Mouse (Mus musculus) lung, embryonic 15.5 days (tissue): ENCODE data around the gene Thoc6. TPM values are rescaled to one million over a fixed set of nuclear protein-coding genes. Genes with fewer than 3 reads are reported as not detected.
A peak's percentile ranks its signal among the peaks of the same experiment; 100 is the strongest.

Experiments
- ATAC-seq: fragments of 200-750 bp; cut with Nextera tagmentation; 2 replicates; pipeline ENCODE4 v1.8.0; 2017; ENCODE audit warnings: moderate number of reproducible peaks, borderline replicate concordance; ENCODE audit not compliant: low FRiP score, low TSS enrichment; ENCODE audit errors: extremely low read depth
- H3K27ac ChIP-seq: fragments of 300-500 bp; sonication (generic); 2 replicates; pipeline ENCODE4 v1.5.1; 2015; ENCODE audit warnings: moderate library complexity, mild to moderate bottlenecking, inconsistent platforms
- H3K27me3 ChIP-seq: fragments of 300-500 bp; sonication (generic); 2 replicates; pipeline ENCODE4 v1.6.1; 2015; ENCODE audit warnings: inconsistent platforms
- H3K36me3 ChIP-seq: fragments of 300-500 bp; sonication (generic); 2 replicates; pipeline ENCODE4 v1.6.1; 2015; ENCODE audit warnings: inconsistent platforms
- H3K4me1 ChIP-seq: fragments of 300-500 bp; sonication (generic); 2 replicates; pipeline ENCODE4 v1.6.1; 2015; ENCODE audit warnings: inconsistent platforms
- H3K4me2 ChIP-seq: fragments of 300-500 bp; sonication (generic); 2 replicates; pipeline ENCODE4 v1.6.1; 2015; ENCODE audit warnings: inconsistent platforms, mild to moderate bottlenecking, moderate library complexity
- H3K4me3 ChIP-seq: fragments of 300-500 bp; sonication (generic); 2 replicates; pipeline ENCODE4 v1.5.1; 2015; ENCODE audit warnings: mild to moderate bottlenecking, inconsistent platforms
- H3K9ac ChIP-seq: fragments of 300-500 bp; sonication (generic); 2 replicates; pipeline ENCODE4 v1.6.1; 2015; ENCODE audit warnings: inconsistent platforms
- H3K9me3 ChIP-seq: fragments of 300-500 bp; sonication (generic); 2 replicates; pipeline ENCODE4 v1.6.1; 2016; ENCODE audit warnings: inconsistent platforms
- WGBS: fragments of 180-500 bp; shearing (Covaris S2); methylation state at CpG from one replicate; pipeline ENCODE4 v1.1.7; 2015; 5-methylcytosine and 5-hydroxymethylcytosine counted together
- polyA plus RNA-seq: library from polyadenylated mRNA; unstranded; fragments of >200 nt; fragmentation: Nextera tagmentation; extraction: Ambion mirVana; gene quantifications from 2 replicates; pipeline ENCODE4 v1.2.1, GENCODE M21; 2015

Gene Thoc6
- polyA plus RNA-seq, 1 experiment from 2014 or later, result 49.1 TPM

- WGBS, result 18% methylated on average over 3 of the region's 3 CpGs
- Histone ChIP-seq H3K4me3 (no peak overlapping the region), H3K4me2 (no peak overlapping the region), H3K36me3 (no peaks in the 10 kb centered on the region), H3K9me3 (no peaks in the 10 kb centered on the region), H3K27ac (peak overlapping the region; percentile 80), H3K4me1 (peaks cover 40% of the 10 kb centered on the region), H3K9ac (no peak overlapping the region), H3K27me3 (peaks cover 31% of the 10 kb centered on the region)
- ATAC-seq, result peak; percentile 67; the same call in 1 of the 2 replicates
Measured at GRCm38 (mm10) chr17:23695801-23696200, 22.1 kb upstream of the Thoc6 start.

GRCm38 (mm10) chr17:23694491-23694890, 20.8 kb upstream of the Thoc6 start:
- H3K27ac ChIP-seq, result peak overlapping the region; percentile 80
- H3K9ac ChIP-seq, result no peak overlapping the region
- H3K9me3 ChIP-seq, result no peaks in the 10 kb centered on the region
- no peak overlapping the region for H3K4me2 ChIP-seq
- peaks cover 35% of the 10 kb centered on the region for H3K4me1 ChIP-seq
- H3K4me3 ChIP-seq, result no peak overlapping the region
- 58% methylated on average over 1 of the region's 1 CpGs for WGBS
- H3K27me3 ChIP-seq, result peaks cover 20% of the 10 kb centered on the region
- H3K36me3 ChIP-seq, result no peaks in the 10 kb centered on the region
- no peak for ATAC-seq

- WGBS, result 21% methylated on average over 15 of the region's 15 CpGs
- H3K9me3 ChIP-seq, result no peaks in the 10 kb centered on the region
- peaks cover 37% of the 10 kb centered on the region for H3K4me1 ChIP-seq
- H3K27ac ChIP-seq, result peak within 1 kb of the TSS; percentile 61
- 0 out of 2 replicates have a peak within 1 kb of the TSS, but pooled peaks have one; percentile 1 for H3K4me3 ChIP-seq
- H3K9ac ChIP-seq, result no peak within 1 kb of the TSS
- peaks cover 55% of the 10 kb centered on the region for H3K27me3 ChIP-seq
- no peaks in the 10 kb centered on the region for H3K36me3 ChIP-seq
- peak; percentile 58 for ATAC-seq
- H3K4me2 ChIP-seq, result peak within 1 kb of the TSS; percentile 34
Measured at GRCm38 (mm10) chr17:23683856-23684672, 10.4 kb upstream of the Thoc6 start, which contains the start of gene Cldn9. Gene Cldn9 (minus strand): TSS chr17:23684026.

GRCm38 (mm10) chr17:23683226-23683625, 9.5 kb upstream of the Thoc6 start:
- Histone ChIP-seq H3K4me1 (peaks cover 37% of the 10 kb centered on the region), H3K4me3 (0 out of 2 replicates have a peak overlapping the region, but pooled peaks have one; percentile 1), H3K27me3 (peaks cover 64% of the 10 kb centered on the region), H3K36me3 (no peaks in the 10 kb centered on the region), H3K27ac (peak overlapping the region; percentile 61), H3K4me2 (peak overlapping the region; percentile 34), H3K9me3 (no peaks in the 10 kb centered on the region), H3K9ac (no peak overlapping the region)
- ATAC-seq, result 0 out of 2 replicates have a peak, but pooled peaks have one; percentile 13
- 15% methylated on average over 15 of the region's 15 CpGs for WGBS

GRCm38 (mm10) chr17:23682530-23682929, 8.8 kb upstream of the Thoc6 start:
- Histone ChIP-seq H3K9ac (no peak overlapping the region), H3K4me3 (no peak overlapping the region), H3K27me3 (peaks cover 64% of the 10 kb centered on the region), H3K36me3 (no peaks in the 10 kb centered on the region), H3K4me1 (peaks cover 42% of the 10 kb centered on the region), H3K27ac (no peak overlapping the region), H3K4me2 (peak overlapping the region; percentile 34; the same call in 1 of the 2 replicates), H3K9me3 (no peaks in the 10 kb centered on the region)
- 55% methylated on average over 3 of the region's 3 CpGs for WGBS
- no peak for ATAC-seq

- Histone ChIP-seq H3K27me3 (peaks cover 64% of the 10 kb centered on the region), H3K9ac (no peak overlapping the region), H3K36me3 (no peaks in the 10 kb centered on the region), H3K4me2 (no peak overlapping the region), H3K4me3 (no peak overlapping the region), H3K27ac (no peak overlapping the region), H3K9me3 (no peaks in the 10 kb centered on the region), H3K4me1 (peaks cover 44% of the 10 kb centered on the region)
- WGBS, result 21% methylated on average over 4 of the region's 4 CpGs
- no peak for ATAC-seq
Measured at GRCm38 (mm10) chr17:23682092-23682491, 8.4 kb upstream of the Thoc6 start.

GRCm38 (mm10) chr17:23681086-23681485, 7.4 kb upstream of the Thoc6 start:
- WGBS, result 50% methylated on average over 10 of the region's 10 CpGs
- Histone ChIP-seq H3K4me3 (peak overlapping the region; percentile 41; the same call in 1 of the 2 replicates), H3K27ac (no peak overlapping the region), H3K9me3 (no peaks in the 10 kb centered on the region), H3K4me1 (peaks cover 52% of the 10 kb centered on the region), H3K9ac (no peak overlapping the region), H3K4me2 (peak overlapping the region; percentile 52), H3K27me3 (peaks cover 64% of the 10 kb centered on the region), H3K36me3 (no peaks in the 10 kb centered on the region)
- ATAC-seq, result no peak

GRCm38 (mm10) chr17:23680336-23680735, 6.7 kb upstream of the Thoc6 start:
- Histone ChIP-seq H3K36me3 (no peaks in the 10 kb centered on the region), H3K27ac (no peak overlapping the region), H3K27me3 (peaks cover 64% of the 10 kb centered on the region), H3K4me1 (peaks cover 60% of the 10 kb centered on the region), H3K9ac (peak overlapping the region; percentile 44), H3K9me3 (no peaks in the 10 kb centered on the region), H3K4me3 (peak overlapping the region; percentile 41), H3K4me2 (peak overlapping the region; percentile 52)
- 41% methylated on average over 9 of the region's 9 CpGs for WGBS
- ATAC-seq, result no peak

- H3K4me2 ChIP-seq, result peak within 1 kb of the TSS; percentile 52
- no peaks in the 10 kb centered on the region for H3K36me3 ChIP-seq
- H3K9ac ChIP-seq, result peak within 1 kb of the TSS; percentile 44
- peaks cover 66% of the 10 kb centered on the region for H3K4me1 ChIP-seq
- WGBS, result 1% methylated on average over 36 of the region's 38 CpGs
- peaks cover 58% of the 10 kb centered on the region for H3K27me3 ChIP-seq
- no peak for ATAC-seq
- H3K27ac ChIP-seq, result peak within 1 kb of the TSS; percentile 82
- no peaks in the 10 kb centered on the region for H3K9me3 ChIP-seq
- peak within 1 kb of the TSS; percentile 41 for H3K4me3 ChIP-seq
Measured at GRCm38 (mm10) chr17:23679127-23679835, 5.6 kb upstream of the Thoc6 start, which contains the start of gene Cldn6. Gene Cldn6 (plus strand): TSS chr17:23679249.

GRCm38 (mm10) chr17:23677236-23677679, 3.6 kb upstream of the Thoc6 start, which contains the start of gene Tnfrsf12a:
Gene Tnfrsf12a (minus strand): TSS chr17:23677468.
- Histone ChIP-seq H3K27me3 (peaks cover 38% of the 10 kb centered on the region), H3K27ac (peak within 1 kb of the TSS; percentile 89), H3K36me3 (no peaks in the 10 kb centered on the region), H3K4me2 (peak within 1 kb of the TSS; percentile 96), H3K4me3 (peak within 1 kb of the TSS; percentile 57), H3K9ac (peak within 1 kb of the TSS; percentile 58), H3K4me1 (peaks cover 58% of the 10 kb centered on the region), H3K9me3 (no peaks in the 10 kb centered on the region)
- WGBS, result under 1% methylated on average over 34 of the region's 34 CpGs
- ATAC-seq, result peak; percentile 43; the same call in 1 of the 2 replicates

- Histone ChIP-seq H3K4me2 (peak overlapping the region; percentile 96), H3K9me3 (no peaks in the 10 kb centered on the region), H3K9ac (peak overlapping the region; percentile 58), H3K27ac (peak overlapping the region; percentile 89), H3K27me3 (peaks cover 33% of the 10 kb centered on the region), H3K4me1 (peaks cover 51% of the 10 kb centered on the region), H3K4me3 (peak overlapping the region; percentile 57), H3K36me3 (no peaks in the 10 kb centered on the region)
- under 1% methylated on average over 37 of the region's 37 CpGs for WGBS
- no peak for ATAC-seq
Measured at GRCm38 (mm10) chr17:23676473-23677031, 2.9 kb upstream of the Thoc6 start.
